Mouse (Mus musculus) embryonic facial prominence, embryonic 14.5 days (tissue): Measurements from ENCODE around the gene Avp. TPM values are rescaled to one million over a fixed set of nuclear protein-coding genes. Genes with fewer than 3 reads are reported as not detected.

Experiments
- ATAC-seq: fragments of 200-750 bp; cut with Nextera tagmentation; 2 replicates; pipeline ENCODE4 v1.8.0; 2017; ENCODE audit warnings: low read depth, moderate number of reproducible peaks, moderate TSS enrichment
- DNase-seq: peaks from one replicate; pipeline ENCODE4 v3.0.0-alpha.2; 2015; ENCODE audit warnings: low spot score
- H3K27ac ChIP-seq: fragments of 300-500 bp; sonication (generic); replicated peaks from 2 replicates; pipeline ENCODE4 v1.5.1; 2014; ENCODE audit warnings: low read depth, mild to moderate bottlenecking, low read length, moderate library complexity
- H3K27me3 ChIP-seq: fragments of 300-500 bp; sonication (generic); replicated peaks from 2 replicates; pipeline ENCODE4 v1.6.1; 2014; ENCODE audit warnings: low read length; ENCODE audit not compliant: control insufficient read depth, insufficient read depth
- H3K36me3 ChIP-seq: fragments of 300-500 bp; sonication (generic); 2 replicates; pipeline ENCODE4 v1.6.1; 2014; ENCODE audit warnings: low read length, mixed read lengths; ENCODE audit not compliant: control insufficient read depth, insufficient read depth
- H3K4me1 ChIP-seq: fragments of 300-500 bp; sonication (generic); 2 replicates; pipeline ENCODE4 v1.6.1; 2014; ENCODE audit warnings: antibody characterized with exemption, low read length; ENCODE audit not compliant: control insufficient read depth, insufficient read depth
- H3K4me2 ChIP-seq: fragments of 300-500 bp; sonication (generic); 2 replicates; pipeline ENCODE4 v1.6.1; 2014; ENCODE audit warnings: low read depth, mild to moderate bottlenecking, low read length, moderate library complexity, mixed read lengths
- H3K4me3 ChIP-seq: fragments of 300-500 bp; sonication (generic); 2 replicates; pipeline ENCODE4 v1.5.1; 2014; ENCODE audit warnings: low read depth, mild to moderate bottlenecking, low read length
- H3K9ac ChIP-seq: fragments of 300-500 bp; sonication (generic); 2 replicates; pipeline ENCODE4 v1.6.1; 2014; ENCODE audit warnings: low read depth, mild to moderate bottlenecking, low read length, moderate library complexity, mixed read lengths
- H3K9me3 ChIP-seq: fragments of 300-500 bp; sonication (generic); 2 replicates; pipeline ENCODE4 v1.6.1; 2016; ENCODE audit warnings: low read length; ENCODE audit not compliant: control insufficient read depth
- WGBS: fragments of 180-500 bp; shearing (Covaris S2); extraction: QIAGEN DNeasy Blood & Tissue Kit; methylation state at CpG from one replicate; pipeline ENCODE4 v1.1.7; 2014; 5-methylcytosine and 5-hydroxymethylcytosine counted together
- polyA plus RNA-seq: library from polyadenylated mRNA; unstranded; fragments of >200 nt; fragmentation: Nextera tagmentation; extraction: Ambion mirVana; gene quantifications from 2 replicates; pipeline ENCODE4 v1.2.1, GENCODE M21; 2014

The Avp gene
- polyA plus RNA-seq, 1 experiment from 2014 or later, result not detected

DNA sequence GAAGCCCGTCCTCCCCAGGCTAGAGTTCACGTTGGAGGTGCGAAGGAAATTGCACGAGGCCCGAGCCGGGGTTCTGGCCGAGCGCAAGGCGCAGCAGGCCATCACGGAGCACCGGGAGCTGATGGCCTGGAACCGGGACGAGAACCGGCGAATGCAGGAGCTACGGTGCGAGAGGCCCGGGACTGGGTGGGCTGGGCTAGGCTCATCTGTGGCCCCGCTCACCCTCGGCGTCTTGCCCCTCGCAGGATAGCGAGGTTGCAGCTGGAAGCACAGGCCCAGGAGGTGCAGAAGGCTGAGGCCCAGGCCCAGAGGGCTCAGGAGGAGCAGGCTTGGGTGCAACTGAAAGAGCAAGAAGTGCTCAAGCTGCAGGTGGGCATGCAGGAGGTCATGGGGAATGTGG, 18.3 kb downstream of the Avp start:
- Histone ChIP-seq H3K4me3 (peak overlapping the region; percentile 91), H3K27me3 (no peaks in the 10 kb centered on the region), H3K27ac (no peak overlapping the region), H3K9ac (peak overlapping the region; percentile 89), H3K9me3 (no peaks in the 10 kb centered on the region), H3K36me3 (peaks cover 25% of the 10 kb centered on the region), H3K4me2 (peak overlapping the region; percentile 87), H3K4me1 (peaks cover 9% of the 10 kb centered on the region)
- 1% methylated on average over 17 of the region's 23 CpGs for WGBS
- no peak for DNase-seq
- ATAC-seq, result peak; percentile 5

GRCm38 (mm10) chr2:130563212-130564055, 18.9 kb downstream of the Avp start, which contains the start of gene Mrps26:
TSS of gene Mrps26 (plus strand) at chr2:130563742.
- Histone ChIP-seq H3K27me3 (no peaks in the 10 kb centered on the region), H3K4me1 (peaks cover 9% of the 10 kb centered on the region), H3K9ac (peak within 1 kb of the TSS; percentile 89), H3K9me3 (no peaks in the 10 kb centered on the region), H3K27ac (peak within 1 kb of the TSS; percentile 52; the same call in 1 of the 2 replicates), H3K4me2 (peak within 1 kb of the TSS; percentile 87), H3K4me3 (peak within 1 kb of the TSS; percentile 91), H3K36me3 (peaks cover 25% of the 10 kb centered on the region)
- ATAC-seq, result peak; percentile 100
- WGBS, result 1% methylated on average over 45 of the region's 61 CpGs
- DNase-seq, result peak; percentile 98

- Histone ChIP-seq H3K36me3 (peaks cover 48% of the 10 kb centered on the region), H3K9ac (no peak overlapping the region), H3K4me1 (no peaks in the 10 kb centered on the region), H3K4me3 (no peak overlapping the region), H3K9me3 (no peaks in the 10 kb centered on the region), H3K27me3 (no peaks in the 10 kb centered on the region), H3K4me2 (no peak overlapping the region), H3K27ac (no peak overlapping the region)
- WGBS, result 77% methylated on average over 2 of the region's 2 CpGs
- DNase-seq (no peak), ATAC-seq (no peak)
Measured at GRCm38 (mm10) chr2:130558015-130558414, 24.3 kb downstream of the Avp start.

DNA sequence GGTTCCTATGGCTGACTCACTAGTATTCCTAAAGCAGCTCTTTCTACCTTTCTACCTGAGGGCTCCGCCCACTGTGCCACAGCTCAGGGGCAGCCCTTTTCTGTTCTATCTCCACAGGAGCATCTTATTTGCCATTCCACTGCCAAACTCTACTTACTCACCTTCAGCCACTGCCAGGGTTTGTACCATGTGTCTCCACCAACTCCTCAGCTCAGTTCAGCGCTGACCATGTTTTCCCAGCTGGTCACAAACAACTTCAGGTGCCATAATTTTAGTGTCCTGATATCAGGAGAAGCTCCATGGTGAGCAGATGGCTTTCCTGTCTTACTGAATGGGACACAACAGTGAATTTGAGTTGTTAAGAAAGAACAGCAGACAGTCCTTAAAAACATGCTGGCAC, 24.9 kb downstream of the Avp start:
- 93% methylated on average over 2 of the region's 2 CpGs for WGBS
- Histone ChIP-seq H3K27me3 (no peaks in the 10 kb centered on the region), H3K27ac (no peak overlapping the region), H3K36me3 (peaks cover 53% of the 10 kb centered on the region), H3K9ac (no peak overlapping the region), H3K4me1 (no peaks in the 10 kb centered on the region), H3K9me3 (no peaks in the 10 kb centered on the region), H3K4me3 (no peak overlapping the region), H3K4me2 (no peak overlapping the region)
- DNase-seq (no peak), ATAC-seq (no peak)

- no peak overlapping the region for H3K27ac ChIP-seq
- H3K9ac ChIP-seq, result no peak overlapping the region
- H3K36me3 ChIP-seq, result peaks cover 65% of the 10 kb centered on the region
- no peaks in the 10 kb centered on the region for H3K9me3 ChIP-seq
- WGBS, result 76% methylated on average over 1 of the region's 1 CpGs
- no peak overlapping the region for H3K4me2 ChIP-seq
- DNase-seq (no peak), ATAC-seq (no peak)
- no peaks in the 10 kb centered on the region for H3K27me3 ChIP-seq
- H3K4me1 ChIP-seq, result no peaks in the 10 kb centered on the region
- H3K4me3 ChIP-seq, result no peak overlapping the region
Measured at GRCm38 (mm10) chr2:130556292-130556691, 26.1 kb downstream of the Avp start.

DNA sequence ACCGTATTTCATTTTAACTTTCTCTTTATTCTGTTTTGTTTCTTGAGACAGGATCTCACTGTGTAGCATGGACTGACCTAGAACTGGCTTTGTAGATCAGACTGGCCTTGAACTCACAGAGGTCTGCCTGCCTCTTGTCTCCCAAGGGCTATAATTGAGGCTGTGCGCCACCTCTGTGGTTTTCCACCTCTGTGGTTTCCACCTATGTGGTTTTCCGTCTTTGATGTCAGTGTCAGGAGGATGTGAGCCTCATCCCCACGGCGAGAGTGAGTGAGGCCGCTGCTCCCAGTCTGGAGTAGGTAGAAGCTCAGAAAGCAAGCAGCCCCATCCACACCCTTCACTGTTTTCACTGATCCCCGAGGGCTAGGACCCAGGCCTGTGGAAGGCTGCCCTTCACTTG, 27.5 kb downstream of the Avp start:
- Histone ChIP-seq H3K27me3 (no peaks in the 10 kb centered on the region), H3K27ac (no peak overlapping the region), H3K4me1 (no peaks in the 10 kb centered on the region), H3K4me3 (no peak overlapping the region), H3K9me3 (no peaks in the 10 kb centered on the region), H3K9ac (no peak overlapping the region), H3K4me2 (no peak overlapping the region), H3K36me3 (peaks cover 79% of the 10 kb centered on the region)
- ATAC-seq (no peak), DNase-seq (no peak)
- WGBS, result 83% methylated on average over 7 of the region's 7 CpGs

DNA sequence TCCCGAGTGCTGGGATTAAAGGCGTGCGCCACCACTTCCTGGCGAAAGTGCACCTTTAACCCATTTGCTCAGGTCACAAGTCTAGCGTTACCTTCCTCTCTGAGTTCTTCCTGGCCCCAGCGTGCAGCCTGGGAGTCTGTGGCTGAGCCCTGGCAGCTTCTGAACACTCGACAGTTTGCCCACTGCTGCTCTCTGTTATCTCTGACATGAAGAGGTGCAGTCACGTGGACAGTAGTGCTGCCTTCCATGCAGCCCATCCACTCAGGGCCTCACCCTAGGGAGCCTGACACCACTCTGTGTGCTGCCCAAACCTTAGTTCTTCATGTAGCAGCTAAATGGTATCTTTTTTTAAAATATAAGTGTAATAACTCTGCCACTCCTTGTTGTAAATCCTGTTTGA, 35.4 kb downstream of the Avp start:
- H3K9ac ChIP-seq, result no peak overlapping the region
- no peaks in the 10 kb centered on the region for H3K27me3 ChIP-seq
- no peak overlapping the region for H3K27ac ChIP-seq
- H3K36me3 ChIP-seq, result peaks cover 99% of the 10 kb centered on the region
- no peak for ATAC-seq
- H3K4me2 ChIP-seq, result no peak overlapping the region
- H3K4me3 ChIP-seq, result no peak overlapping the region
- H3K9me3 ChIP-seq, result no peaks in the 10 kb centered on the region
- H3K4me1 ChIP-seq, result no peaks in the 10 kb centered on the region
- WGBS, result 90% methylated on average over 8 of the region's 8 CpGs
- no peak for DNase-seq

- ATAC-seq (no peak), DNase-seq (no peak)
- Histone ChIP-seq H3K36me3 (peaks cover 88% of the 10 kb centered on the region), H3K4me2 (no peak overlapping the region), H3K4me3 (no peak overlapping the region), H3K9me3 (no peaks in the 10 kb centered on the region), H3K27ac (no peak overlapping the region), H3K27me3 (no peaks in the 10 kb centered on the region), H3K4me1 (no peaks in the 10 kb centered on the region), H3K9ac (no peak overlapping the region)
- 88% methylated on average over 9 of the region's 9 CpGs for WGBS
Measured at GRCm38 (mm10) chr2:130540266-130540665, 42.1 kb downstream of the Avp start.
